Mouse (Mus musculus): ENCODE measurements at regions not wholly inside any gene's neighbourhood (a gene's known extent, or its start where the extent isn't known, plus 50 kb on each side); places are given as distances from the start of the nearest gene placed in this dataset.

DNA sequence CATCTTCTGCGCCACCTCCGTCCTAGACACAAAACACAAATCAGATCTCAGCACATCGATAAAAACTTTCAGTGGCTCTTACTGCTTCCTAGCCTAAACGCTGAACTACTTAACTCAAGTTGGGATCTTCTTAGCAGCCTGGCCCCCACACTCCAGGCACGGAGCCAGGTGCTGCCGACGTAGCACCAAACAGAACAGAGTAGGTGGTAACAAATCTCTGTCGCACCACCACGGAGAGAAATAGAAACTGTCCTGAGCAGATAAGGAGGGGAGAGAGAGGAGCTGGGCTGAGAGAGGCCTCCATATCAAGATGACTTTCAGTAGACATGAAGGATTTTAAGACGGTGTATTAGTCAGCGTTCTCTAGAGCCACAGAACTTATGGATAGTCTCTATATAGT lies 360.1 kb upstream of the Trpc7 start:
- TF ChIP-seq TCF12 (IDR thresholded peaks at IDR 0.05; ENCODE audit: insufficient read depth, poor library complexity, severe bottlenecking), result no peak
- TF ChIP-seq SRF (IDR thresholded peaks at IDR 0.05; ENCODE audit: control insufficient read depth, insufficient read length, low read depth), result no peak
- TF ChIP-seq USF1 (IDR thresholded peaks at IDR 0.05; ENCODE audit: low read depth), result no peak
- TF ChIP-seq CEBPB (IDR thresholded peaks at IDR 0.05; ENCODE audit: insufficient read depth, poor library complexity, severe bottlenecking), result no peak
- TF ChIP-seq MYOG (IDR thresholded peaks at IDR 0.05; ENCODE audit: control insufficient read depth in 1 of 3, insufficient read depth in 1 of 3, insufficient read length in 2 of 3, low read depth in 2 of 3), result no peak
- TF ChIP-seq TCF3 (IDR thresholded peaks at IDR 0.05; ENCODE audit: insufficient read length, low read depth), result no peak
- no peak for TF ChIP-seq MYOD1 (IDR thresholded peaks at IDR 0.05; ENCODE audit: control insufficient read depth in 1 of 3, insufficient read length in 2 of 3, low read depth in 2 of 3)
- no peak for TF ChIP-seq POLR2AphosphoS2 (IDR thresholded peaks at IDR 0.05; ENCODE audit: insufficient read length, low read depth)
- TF ChIP-seq POLR2A (IDR thresholded peaks at IDR 0.05; ENCODE audit: insufficient read length, low read depth), result no peak
- TF ChIP-seq REST (IDR thresholded peaks at IDR 0.05; ENCODE audit: insufficient read depth, insufficient read length), result no peak
- no peak for TF ChIP-seq MAX (IDR thresholded peaks at IDR 0.05; ENCODE audit: low read depth)
- TF ChIP-seq E2F4 (IDR thresholded peaks at IDR 0.05; ENCODE audit: insufficient read depth), result no peak
- H3K4me3 ChIP-seq, result no peak overlapping the region
- no peaks in the 10 kb centered on the region for H3K36me3 ChIP-seq (ENCODE audit: control insufficient read depth, insufficient read depth)
- no peak overlapping the region for H3K4me2 ChIP-seq (ENCODE audit: low read depth)
- H3ac ChIP-seq (ENCODE audit: control insufficient read depth, insufficient read length), result no peak overlapping the region
- no peaks in the 10 kb centered on the region for H3K27me3 ChIP-seq (ENCODE audit: control insufficient read depth, insufficient read depth, insufficient read length)
- H3K79me2 ChIP-seq (ENCODE audit: control insufficient read depth, insufficient read depth), result no peaks in the 10 kb centered on the region

DNA sequence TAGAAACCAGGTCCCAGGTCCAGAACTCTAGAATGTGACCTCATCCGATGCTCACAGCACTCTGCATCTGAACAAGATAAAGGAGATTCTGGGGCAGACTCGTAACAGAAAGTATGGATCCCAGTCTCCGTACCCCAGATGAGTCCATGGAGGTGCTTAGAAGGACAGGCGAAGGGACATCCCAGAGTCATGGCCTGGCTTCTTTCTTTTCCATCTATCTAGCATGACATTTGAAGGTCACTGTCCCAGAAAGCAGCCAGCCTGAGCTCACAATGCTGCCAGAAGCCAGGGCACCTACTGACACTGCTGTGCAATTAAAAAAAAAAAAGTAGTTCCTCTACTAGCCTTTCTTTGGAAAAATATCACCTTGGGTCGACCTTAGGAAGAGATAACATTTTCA lies 354.1 kb upstream of the Trpc7 start:
- no peak for TF ChIP-seq TCF12 (IDR thresholded peaks at IDR 0.05; ENCODE audit: insufficient read depth, poor library complexity, severe bottlenecking)
- no peak for TF ChIP-seq MYOG (IDR thresholded peaks at IDR 0.05; ENCODE audit: control insufficient read depth in 1 of 3, insufficient read depth in 1 of 3, insufficient read length in 2 of 3, low read depth in 2 of 3)
- no peak for TF ChIP-seq USF1 (IDR thresholded peaks at IDR 0.05; ENCODE audit: low read depth)
- no peak for TF ChIP-seq REST (IDR thresholded peaks at IDR 0.05; ENCODE audit: insufficient read depth, insufficient read length)
- TF ChIP-seq MYOD1 (IDR thresholded peaks at IDR 0.05; ENCODE audit: control insufficient read depth in 1 of 3, insufficient read length in 2 of 3, low read depth in 2 of 3), result no peak
- H3K4me3 ChIP-seq, result no peak overlapping the region
- no peaks in the 10 kb centered on the region for H3K79me2 ChIP-seq (ENCODE audit: control insufficient read depth, insufficient read depth)

DNA sequence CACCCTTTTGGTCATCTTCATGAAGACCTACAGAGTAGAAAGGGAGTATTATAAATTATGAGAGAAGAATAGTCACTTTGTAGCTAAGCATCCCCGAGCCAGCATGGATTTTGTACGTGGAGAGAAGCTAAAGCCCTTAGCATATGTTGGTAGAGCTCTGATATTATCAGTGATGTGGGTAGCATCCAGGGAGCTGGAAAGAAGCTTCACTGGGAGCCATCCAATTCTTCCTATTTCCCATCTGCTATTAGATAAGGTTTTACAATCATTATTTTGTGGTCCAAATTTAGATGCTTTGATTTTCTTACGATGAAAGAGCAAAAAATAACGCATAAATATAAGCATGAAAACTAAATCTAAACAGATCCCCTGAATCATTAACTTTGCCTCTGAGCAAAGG lies 353.6 kb upstream of the Trpc7 start:
- Histone ChIP-seq H3K4me3 (no peak overlapping the region), H3K36me3 (ENCODE audit: control insufficient read depth, insufficient read depth) (no peaks in the 10 kb centered on the region), H3K27me3 (ENCODE audit: control insufficient read depth, insufficient read depth, insufficient read length) (no peaks in the 10 kb centered on the region), H3ac (ENCODE audit: control insufficient read depth, insufficient read length) (no peak overlapping the region), H3K4me2 (ENCODE audit: low read depth) (no peak overlapping the region), H3K79me2 (ENCODE audit: control insufficient read depth, insufficient read depth) (no peaks in the 10 kb centered on the region)
- TF ChIP-seq SRF (IDR thresholded peaks at IDR 0.05; ENCODE audit: control insufficient read depth, insufficient read length, low read depth), result no peak
- no peak for TF ChIP-seq USF1 (IDR thresholded peaks at IDR 0.05; ENCODE audit: low read depth)
- TF ChIP-seq E2F4 (IDR thresholded peaks at IDR 0.05; ENCODE audit: insufficient read depth), result no peak
- TF ChIP-seq TCF12 (IDR thresholded peaks at IDR 0.05; ENCODE audit: insufficient read depth, poor library complexity, severe bottlenecking), result no peak
- no peak for TF ChIP-seq POLR2A (IDR thresholded peaks at IDR 0.05; ENCODE audit: insufficient read length, low read depth)
- TF ChIP-seq MYOD1 (IDR thresholded peaks at IDR 0.05; ENCODE audit: control insufficient read depth in 1 of 3, insufficient read length in 2 of 3, low read depth in 2 of 3), result no peak

More for the DNA sequence above, 354.1 kb upstream of the Trpc7 start:
- Histone ChIP-seq H3ac (ENCODE audit: control insufficient read depth, insufficient read length) (no peak overlapping the region), H3K36me3 (ENCODE audit: control insufficient read depth, insufficient read depth) (no peaks in the 10 kb centered on the region), H3K27me3 (ENCODE audit: control insufficient read depth, insufficient read depth, insufficient read length) (no peaks in the 10 kb centered on the region), H3K4me2 (ENCODE audit: low read depth) (no peak overlapping the region)

DNA sequence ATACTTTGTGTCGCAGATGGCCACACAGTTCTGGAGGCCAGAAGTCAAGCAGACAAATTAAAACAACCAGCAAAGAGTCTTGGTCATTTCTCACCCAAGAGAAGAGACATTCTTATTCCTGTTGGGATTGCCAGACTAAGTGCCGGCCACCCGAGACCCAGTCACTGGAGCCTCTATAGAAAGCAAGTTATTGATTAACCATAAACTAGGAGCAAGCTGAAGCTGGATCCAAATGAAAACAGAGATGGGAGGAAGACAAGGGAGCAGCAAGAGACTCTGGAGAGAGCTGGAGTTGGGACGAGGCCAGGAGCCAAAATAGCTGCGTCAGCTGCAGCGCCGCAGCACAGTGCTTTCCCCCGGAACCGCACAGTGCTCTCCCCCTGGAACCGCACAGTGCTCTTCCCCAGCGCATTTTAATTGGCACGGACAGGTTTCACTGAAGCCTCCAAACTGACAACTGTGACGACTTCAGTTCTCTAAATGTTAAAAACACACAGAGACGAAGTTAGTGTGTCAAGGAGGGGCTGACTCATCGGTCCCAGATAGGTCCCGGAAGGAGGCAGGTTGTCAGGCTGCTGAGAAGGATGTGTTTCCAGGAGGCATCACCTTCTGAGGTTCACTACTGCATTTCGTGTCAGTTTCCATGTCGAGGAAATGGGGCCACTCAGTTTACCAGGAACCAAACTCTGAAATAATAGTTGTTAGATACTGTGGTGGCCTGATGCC lies 350.6 kb upstream of the Trpc7 start:
- no peak overlapping the region for H3K4me2 ChIP-seq (ENCODE audit: low read depth)
- H3K79me2 ChIP-seq (ENCODE audit: control insufficient read depth, insufficient read depth), result no peaks in the 10 kb centered on the region
- H3K27me3 ChIP-seq (ENCODE audit: control insufficient read depth, insufficient read depth, insufficient read length), result no peaks in the 10 kb centered on the region
- H3ac ChIP-seq (ENCODE audit: control insufficient read depth, insufficient read length), result no peak overlapping the region
- no peak overlapping the region for H3K4me3 ChIP-seq
- no peaks in the 10 kb centered on the region for H3K36me3 ChIP-seq (ENCODE audit: control insufficient read depth, insufficient read depth)
- TF ChIP-seq TCF12 (IDR thresholded peaks at IDR 0.05; ENCODE audit: insufficient read depth, poor library complexity, severe bottlenecking), result no peak
- no peak for TF ChIP-seq MAX (IDR thresholded peaks at IDR 0.05; ENCODE audit: low read depth)
- TF ChIP-seq USF1 (IDR thresholded peaks at IDR 0.05; ENCODE audit: low read depth), result no peak
- TF ChIP-seq MYOG (IDR thresholded peaks at IDR 0.05; ENCODE audit: control insufficient read depth in 1 of 3, insufficient read depth in 1 of 3, insufficient read length in 2 of 3, low read depth in 2 of 3), result no peak
- no peak for TF ChIP-seq POLR2AphosphoS2 (IDR thresholded peaks at IDR 0.05; ENCODE audit: insufficient read length, low read depth)
- TF ChIP-seq SRF (IDR thresholded peaks at IDR 0.05; ENCODE audit: control insufficient read depth, insufficient read length, low read depth), result no peak
- TF ChIP-seq E2F4 (IDR thresholded peaks at IDR 0.05; ENCODE audit: insufficient read depth), result no peak
- TF ChIP-seq REST (IDR thresholded peaks at IDR 0.05; ENCODE audit: insufficient read depth, insufficient read length), result no peak
- no peak for TF ChIP-seq MYOD1 (IDR thresholded peaks at IDR 0.05; ENCODE audit: control insufficient read depth in 1 of 3, insufficient read length in 2 of 3, low read depth in 2 of 3)
- TF ChIP-seq CEBPB (IDR thresholded peaks at IDR 0.05; ENCODE audit: insufficient read depth, poor library complexity, severe bottlenecking), result no peak
- no peak for TF ChIP-seq TCF3 (IDR thresholded peaks at IDR 0.05; ENCODE audit: insufficient read length, low read depth)
- TF ChIP-seq POLR2A (IDR thresholded peaks at IDR 0.05; ENCODE audit: insufficient read length, low read depth), result no peak

DNA sequence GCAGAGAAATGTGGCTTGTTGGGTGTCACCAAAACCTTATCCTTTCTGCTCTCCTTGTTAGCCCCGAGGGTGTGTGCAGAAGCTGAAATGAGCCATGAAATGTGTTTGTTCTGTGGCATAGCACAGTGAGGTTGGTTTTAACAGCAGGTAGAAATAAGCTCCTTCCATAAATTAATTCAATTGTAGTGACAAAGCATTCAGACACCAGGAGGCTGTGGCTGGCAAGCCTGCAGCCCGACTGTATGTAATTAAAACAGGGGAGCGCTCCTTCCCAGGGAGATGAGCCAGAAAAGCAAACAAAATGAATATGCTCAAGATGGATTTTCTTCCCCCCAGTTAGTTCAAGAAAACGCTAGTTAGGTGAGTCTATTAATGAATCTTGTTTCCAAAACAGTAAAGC lies 341.1 kb upstream of the Trpc7 start:
- no peak overlapping the region for H3K4me3 ChIP-seq
- no peaks in the 10 kb centered on the region for H3K36me3 ChIP-seq (ENCODE audit: control insufficient read depth, insufficient read depth)
- H3ac ChIP-seq (ENCODE audit: control insufficient read depth, insufficient read length), result no peak overlapping the region
- TF ChIP-seq MYOG (IDR thresholded peaks at IDR 0.05; ENCODE audit: control insufficient read depth in 1 of 3, insufficient read depth in 1 of 3, insufficient read length in 2 of 3, low read depth in 2 of 3), result no peak
- no peak for TF ChIP-seq TCF3 (IDR thresholded peaks at IDR 0.05; ENCODE audit: insufficient read length, low read depth)
- no peak for TF ChIP-seq CEBPB (IDR thresholded peaks at IDR 0.05; ENCODE audit: insufficient read depth, poor library complexity, severe bottlenecking)
- no peak for TF ChIP-seq TCF12 (IDR thresholded peaks at IDR 0.05; ENCODE audit: insufficient read depth, poor library complexity, severe bottlenecking)
- TF ChIP-seq SRF (IDR thresholded peaks at IDR 0.05; ENCODE audit: control insufficient read depth, insufficient read length, low read depth), result no peak
- TF ChIP-seq POLR2A (IDR thresholded peaks at IDR 0.05; ENCODE audit: insufficient read length, low read depth), result no peak
- TF ChIP-seq POLR2AphosphoS2 (IDR thresholded peaks at IDR 0.05; ENCODE audit: insufficient read length, low read depth), result no peak
- no peak for TF ChIP-seq E2F4 (IDR thresholded peaks at IDR 0.05; ENCODE audit: insufficient read depth)
- no peak for TF ChIP-seq MAX (IDR thresholded peaks at IDR 0.05; ENCODE audit: low read depth)
- TF ChIP-seq MYOD1 (IDR thresholded peaks at IDR 0.05; ENCODE audit: control insufficient read depth in 1 of 3, insufficient read length in 2 of 3, low read depth in 2 of 3), result no peak
- TF ChIP-seq REST (IDR thresholded peaks at IDR 0.05; ENCODE audit: insufficient read depth, insufficient read length), result no peak
- TF ChIP-seq USF1 (IDR thresholded peaks at IDR 0.05; ENCODE audit: low read depth), result no peak
- H3K79me2 ChIP-seq (ENCODE audit: control insufficient read depth, insufficient read depth), result no peaks in the 10 kb centered on the region
- no peak overlapping the region for H3K4me2 ChIP-seq (ENCODE audit: low read depth)
- H3K27me3 ChIP-seq (ENCODE audit: control insufficient read depth, insufficient read depth, insufficient read length), result no peaks in the 10 kb centered on the region
